Mouse (Mus musculus) liver, embryonic 12.5 days (tissue): ENCODE measurements around the gene Pcbp2. TPM values are rescaled to one million over a fixed set of nuclear protein-coding genes. Genes with fewer than 3 reads are reported as not detected.
A peak's percentile ranks its signal among the peaks of the same experiment; 100 is the strongest.

Experiments
- ATAC-seq: fragments of 200-750 bp; cut with Nextera tagmentation; 2 replicates; pipeline ENCODE4 v1.8.0; 2017; ENCODE audit warnings: moderate number of reproducible peaks, mild to moderate bottlenecking, moderate library complexity
- H3K27ac ChIP-seq: fragments of 300-500 bp; sonication (generic); 2 replicates; pipeline ENCODE4 v1.5.1; 2016; ENCODE audit warnings: mild to moderate bottlenecking
- H3K27me3 ChIP-seq: fragments of 300-500 bp; sonication (generic); replicated peaks from 2 replicates; pipeline ENCODE4 v1.6.1; 2016; ENCODE audit warnings: mild to moderate bottlenecking, moderate library complexity
- H3K36me3 ChIP-seq: fragments of 300-500 bp; sonication (generic); 2 replicates; pipeline ENCODE4 v1.6.1; 2016; ENCODE audit warnings: mild to moderate bottlenecking, moderate library complexity
- H3K4me1 ChIP-seq: fragments of 300-500 bp; sonication (generic); 2 replicates; pipeline ENCODE4 v1.6.1; 2016
- H3K4me2 ChIP-seq: fragments of 300-500 bp; sonication (generic); 2 replicates; pipeline ENCODE4 v1.6.1; 2016; ENCODE audit warnings: mild to moderate bottlenecking, moderate library complexity
- H3K4me3 ChIP-seq: fragments of 300-500 bp; sonication (generic); 2 replicates; pipeline ENCODE4 v1.5.1; 2016; ENCODE audit warnings: mild to moderate bottlenecking, moderate library complexity
- H3K9ac ChIP-seq: fragments of 300-500 bp; sonication (generic); 2 replicates; pipeline ENCODE4 v1.6.1; 2016; ENCODE audit warnings: mild to moderate bottlenecking, moderate library complexity
- H3K9me3 ChIP-seq: fragments of 300-500 bp; sonication (generic); replicated peaks from 2 replicates; pipeline ENCODE4 v1.6.1; 2016; ENCODE audit warnings: mild to moderate bottlenecking, moderate library complexity
- WGBS: fragments of 180-500 bp; shearing (Covaris S2); methylation state at CpG from one replicate; pipeline ENCODE4 v1.1.7; 2016; ENCODE audit not compliant: insufficient replicate concordance; 5-methylcytosine and 5-hydroxymethylcytosine counted together
- polyA plus RNA-seq: library from polyadenylated mRNA; unstranded; fragments of >200 nt; fragmentation: Nextera tagmentation; extraction: Ambion mirVana; gene quantifications from 2 replicates; pipeline ENCODE4 v1.2.1, GENCODE M21; 2016

Pcbp2 gene
- polyA plus RNA-seq, 1 experiment from 2014 or later, result 104 TPM

GRCm38 (mm10) chr15:102500479-102500878 is 30.1 kb downstream of the Pcbp2 start:
- Histone ChIP-seq H3K4me2 (no peak overlapping the region), H3K4me3 (no peak overlapping the region), H3K36me3 (peaks cover 94% of the 10 kb centered on the region), H3K9ac (no peak overlapping the region), H3K9me3 (no peaks in the 10 kb centered on the region), H3K27me3 (no peaks in the 10 kb centered on the region), H3K27ac (no peak overlapping the region), H3K4me1 (no peaks in the 10 kb centered on the region)
- ATAC-seq, result no peak
- 82% methylated on average over 5 of the region's 5 CpGs for WGBS

- peak; percentile 22 for ATAC-seq
- Histone ChIP-seq H3K27ac (no peak overlapping the region), H3K36me3 (peaks cover 86% of the 10 kb centered on the region), H3K4me1 (peaks cover 6% of the 10 kb centered on the region), H3K4me2 (no peak overlapping the region), H3K9ac (no peak overlapping the region), H3K4me3 (no peak overlapping the region), H3K9me3 (no peaks in the 10 kb centered on the region), H3K27me3 (no peaks in the 10 kb centered on the region)
- 85% methylated on average over 19 of the region's 19 CpGs for WGBS
Observed at GRCm38 (mm10) chr15:102501084-102501814, 30.9 kb downstream of the Pcbp2 start.

GRCm38 (mm10) chr15:102502254-102502840 is 32.0 kb downstream of the Pcbp2 start:
- no peaks in the 10 kb centered on the region for H3K9me3 ChIP-seq
- WGBS, result 80% methylated on average over 9 of the region's 9 CpGs
- no peak overlapping the region for H3K9ac ChIP-seq
- no peak overlapping the region for H3K4me2 ChIP-seq
- H3K4me3 ChIP-seq, result no peak overlapping the region
- peaks cover 9% of the 10 kb centered on the region for H3K4me1 ChIP-seq
- H3K27ac ChIP-seq, result no peak overlapping the region
- H3K36me3 ChIP-seq, result peaks cover 75% of the 10 kb centered on the region
- H3K27me3 ChIP-seq, result no peaks in the 10 kb centered on the region
- no peak for ATAC-seq

- Histone ChIP-seq H3K36me3 (peaks cover 64% of the 10 kb centered on the region), H3K27ac (no peak within 1 kb of the TSS), H3K9ac (no peak within 1 kb of the TSS), H3K9me3 (no peaks in the 10 kb centered on the region), H3K4me1 (peaks cover 9% of the 10 kb centered on the region), H3K4me3 (no peak within 1 kb of the TSS), H3K27me3 (no peaks in the 10 kb centered on the region), H3K4me2 (no peak within 1 kb of the TSS)
- no peak for ATAC-seq
- WGBS, result 88% methylated on average over 1 of the region's 1 CpGs
Observed at GRCm38 (mm10) chr15:102503447-102503846, 33.1 kb downstream of the Pcbp2 start, which contains the start of gene Gm10337. Gene Gm10337 (plus strand): TSS chr15:102503722.

GRCm38 (mm10) chr15:102503924-102504782 is 33.8 kb downstream of the Pcbp2 start:
- no peaks in the 10 kb centered on the region for H3K9me3 ChIP-seq
- H3K9ac ChIP-seq, result no peak overlapping the region
- no peak for ATAC-seq
- H3K36me3 ChIP-seq, result peaks cover 58% of the 10 kb centered on the region
- 85% methylated on average over 9 of the region's 9 CpGs for WGBS
- H3K4me2 ChIP-seq, result no peak overlapping the region
- H3K4me3 ChIP-seq, result no peak overlapping the region
- H3K4me1 ChIP-seq, result peaks cover 13% of the 10 kb centered on the region
- no peak overlapping the region for H3K27ac ChIP-seq
- H3K27me3 ChIP-seq, result no peaks in the 10 kb centered on the region

GRCm38 (mm10) chr15:102505073-102505769 is 34.9 kb downstream of the Pcbp2 start:
- Histone ChIP-seq H3K9me3 (no peaks in the 10 kb centered on the region), H3K4me2 (no peak overlapping the region), H3K27ac (no peak overlapping the region), H3K4me3 (no peak overlapping the region), H3K4me1 (peaks cover 22% of the 10 kb centered on the region), H3K9ac (no peak overlapping the region), H3K36me3 (peaks cover 47% of the 10 kb centered on the region), H3K27me3 (no peaks in the 10 kb centered on the region)
- ATAC-seq, result no peak
- 73% methylated on average over 12 of the region's 12 CpGs for WGBS

- H3K9me3 ChIP-seq, result no peaks in the 10 kb centered on the region
- H3K36me3 ChIP-seq, result peaks cover 40% of the 10 kb centered on the region
- WGBS, result 75% methylated on average over 9 of the region's 9 CpGs
- H3K4me2 ChIP-seq, result no peak overlapping the region
- H3K27me3 ChIP-seq, result no peaks in the 10 kb centered on the region
- no peak overlapping the region for H3K9ac ChIP-seq
- no peak overlapping the region for H3K4me3 ChIP-seq
- no peak for ATAC-seq
- H3K4me1 ChIP-seq, result peaks cover 29% of the 10 kb centered on the region
- no peak overlapping the region for H3K27ac ChIP-seq
Observed at GRCm38 (mm10) chr15:102505770-102506463, 35.6 kb downstream of the Pcbp2 start.

GRCm38 (mm10) chr15:102506464-102506830 is 36.1 kb downstream of the Pcbp2 start:
- Histone ChIP-seq H3K27ac (no peak overlapping the region), H3K4me1 (peaks cover 35% of the 10 kb centered on the region), H3K9ac (no peak overlapping the region), H3K4me2 (no peak overlapping the region), H3K36me3 (peaks cover 35% of the 10 kb centered on the region), H3K9me3 (no peaks in the 10 kb centered on the region), H3K4me3 (no peak overlapping the region), H3K27me3 (peaks cover 3% of the 10 kb centered on the region; the same call in 1 of the 2 replicates)
- ATAC-seq, result no peak
- 41% methylated on average over 2 of the region's 2 CpGs for WGBS

GRCm38 (mm10) chr15:102506864-102507263 is 36.5 kb downstream of the Pcbp2 start:
- Histone ChIP-seq H3K4me3 (no peak overlapping the region), H3K4me1 (peaks cover 39% of the 10 kb centered on the region), H3K36me3 (peaks cover 31% of the 10 kb centered on the region), H3K9me3 (no peaks in the 10 kb centered on the region), H3K27me3 (peaks cover 7% of the 10 kb centered on the region; the same call in 1 of the 2 replicates), H3K9ac (no peak overlapping the region), H3K4me2 (no peak overlapping the region), H3K27ac (no peak overlapping the region)
- 69% methylated on average over 1 of the region's 1 CpGs for WGBS
- no peak for ATAC-seq

GRCm38 (mm10) chr15:102507561-102507960 is 37.2 kb downstream of the Pcbp2 start:
- no peak overlapping the region for H3K4me3 ChIP-seq
- H3K27ac ChIP-seq, result no peak overlapping the region
- no peak for ATAC-seq
- peaks cover 24% of the 10 kb centered on the region for H3K36me3 ChIP-seq
- no peak overlapping the region for H3K4me2 ChIP-seq
- peaks cover 14% of the 10 kb centered on the region for H3K27me3 ChIP-seq
- no peaks in the 10 kb centered on the region for H3K9me3 ChIP-seq
- H3K4me1 ChIP-seq, result peaks cover 42% of the 10 kb centered on the region
- H3K9ac ChIP-seq, result no peak overlapping the region

GRCm38 (mm10) chr15:102508336-102508735 is 38.0 kb downstream of the Pcbp2 start:
- Histone ChIP-seq H3K9ac (no peak overlapping the region), H3K9me3 (no peaks in the 10 kb centered on the region), H3K27me3 (peaks cover 18% of the 10 kb centered on the region), H3K4me3 (no peak overlapping the region), H3K4me2 (no peak overlapping the region), H3K27ac (no peak overlapping the region), H3K36me3 (peaks cover 16% of the 10 kb centered on the region), H3K4me1 (peaks cover 42% of the 10 kb centered on the region)
- no peak for ATAC-seq
- 69% methylated on average over 3 of the region's 3 CpGs for WGBS
